Comparison of ENCODE assay signal across 15 mouse cellular contexts in the genomic region with DNA sequence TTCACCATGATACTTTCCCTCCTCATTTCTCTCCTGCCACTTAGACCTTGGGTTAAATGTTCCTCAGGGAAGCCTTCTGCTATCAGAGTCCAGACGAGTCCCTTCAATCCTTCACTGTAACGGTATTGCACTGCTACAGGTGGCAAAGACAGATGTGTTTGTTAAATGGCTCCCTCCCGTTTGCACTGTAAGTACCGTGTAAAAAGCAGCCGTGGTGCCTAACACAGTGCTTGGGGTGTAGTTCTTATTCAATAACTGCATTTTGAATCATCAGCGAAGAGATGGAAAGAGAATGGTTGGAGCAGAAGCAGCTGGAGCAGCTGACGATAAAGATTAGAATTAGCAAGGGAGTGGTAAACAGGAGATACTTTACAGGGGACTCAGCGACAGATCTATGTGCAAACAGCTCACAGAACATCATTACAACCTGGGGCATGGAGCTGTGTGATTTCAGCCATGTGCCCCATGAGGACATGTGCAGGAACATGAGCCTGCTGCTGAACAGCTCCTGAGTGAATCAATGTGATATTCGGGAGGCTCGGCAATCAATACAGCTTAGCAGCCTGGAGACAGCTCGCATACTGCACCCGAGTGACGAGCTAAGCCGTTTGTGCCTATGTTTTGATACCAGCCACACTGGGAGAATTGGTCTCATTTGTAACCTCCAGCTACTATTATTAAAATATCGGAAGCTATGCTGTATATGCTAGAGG.
"Had no signal": no experiment of that assay in that cellular context is flagged by ENCODE, and none has a peak within 500 bp of the region (broad histone marks: within the 10 kb centered on the region; RNA-seq: fewer than 3 reads in every experiment).

No protein-coding gene starts in this region.

- H3K27me3 ChIP-seq: kidney, embryonic 15.5 days; limb, embryonic 15.5 days; liver, embryonic 12.5 days; neural tube, embryonic 12.5 days had no signal

- H3K4me3 ChIP-seq: kidney, embryonic 15.5 days; limb, embryonic 15.5 days; liver, embryonic 12.5 days; myocyte; neural tube, embryonic 12.5 days had no signal

- H3K9ac ChIP-seq: kidney, embryonic 15.5 days; limb, embryonic 15.5 days; liver, embryonic 12.5 days; lung, embryonic 14.5 days; neural tube, embryonic 12.5 days had no signal

- DNase-seq: kidney, adult 2 months; kidney, postnatal 14 days; lung, embryonic 14.5 days; lung, postnatal 10 days; lung, postnatal 4 days; right cerebral cortex, postnatal 4 days; spleen, adult 18-20 months; thymus, adult 18-20 months; thymus, postnatal 14 days had no signal

- H3K4me2 ChIP-seq: kidney, embryonic 15.5 days; limb, embryonic 15.5 days; liver, embryonic 12.5 days; lung, embryonic 14.5 days; neural tube, embryonic 12.5 days had no signal

- ATAC-seq: intestine, embryonic 16.5 days; liver, embryonic 12.5 days had no signal

- H3K36me3 ChIP-seq: kidney, embryonic 15.5 days; limb, embryonic 15.5 days; liver, embryonic 12.5 days; neural tube, embryonic 12.5 days had no signal

- H3K9me3 ChIP-seq: kidney, embryonic 15.5 days; limb, embryonic 15.5 days; liver, embryonic 12.5 days; neural tube, embryonic 12.5 days had no signal

- H3K27ac ChIP-seq: kidney, embryonic 15.5 days; limb, embryonic 15.5 days; liver, embryonic 12.5 days; neural tube, embryonic 12.5 days had no signal

- H3K4me1 ChIP-seq: kidney, embryonic 15.5 days; limb, embryonic 15.5 days; liver, embryonic 12.5 days; neural tube, embryonic 12.5 days had no signal
